Mouse (Mus musculus): ENCODE measurements around the gene 4922502D21Rik.

DNA sequence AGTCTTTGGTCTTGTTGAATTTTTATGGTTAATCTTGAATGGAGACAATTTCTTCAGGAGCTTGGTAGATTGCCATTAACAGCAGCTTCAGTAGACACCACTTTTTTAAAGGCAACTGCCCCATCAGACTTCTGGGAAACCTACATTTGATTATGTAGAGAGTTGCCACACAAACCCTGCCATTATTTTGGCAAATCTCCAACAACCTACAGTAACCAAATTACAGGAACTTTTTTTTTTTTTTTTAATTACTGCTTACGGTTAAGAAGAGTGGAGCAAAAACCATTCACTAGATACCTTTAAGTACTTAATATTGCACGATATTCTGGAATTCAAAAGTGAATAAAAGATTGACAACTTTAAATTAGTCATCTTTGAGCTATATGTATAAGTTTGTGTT is 27.9 kb upstream of the 4922502D21Rik start:
- no peak for TF ChIP-seq POLR2A (IDR thresholded peaks at IDR 0.05; ENCODE audit: borderline replicate concordance, low read depth, low read length)
- TF ChIP-seq CTCF (IDR thresholded peaks at IDR 0.05; ENCODE audit: low read depth, low read length) = no peak
